Mouse (Mus musculus) megakaryocyte, embryonic 14.5 days (primary cell): Measurements from ENCODE around the gene Zdhhc14.

ENCODE experiments used
- FLI1 ChIP-seq: IDR thresholded peaks from 2 replicates; pipeline ENCODE4 v1.6.1; 2012; ENCODE audit warnings: low read length, inconsistent platforms, mixed read lengths
- GATA1 ChIP-seq: IDR thresholded peaks from 3 replicates; pipeline ENCODE4 v1.6.1; 2012; ENCODE audit warnings: mixed read lengths, low read length, inconsistent platforms, borderline replicate concordance

DNA sequence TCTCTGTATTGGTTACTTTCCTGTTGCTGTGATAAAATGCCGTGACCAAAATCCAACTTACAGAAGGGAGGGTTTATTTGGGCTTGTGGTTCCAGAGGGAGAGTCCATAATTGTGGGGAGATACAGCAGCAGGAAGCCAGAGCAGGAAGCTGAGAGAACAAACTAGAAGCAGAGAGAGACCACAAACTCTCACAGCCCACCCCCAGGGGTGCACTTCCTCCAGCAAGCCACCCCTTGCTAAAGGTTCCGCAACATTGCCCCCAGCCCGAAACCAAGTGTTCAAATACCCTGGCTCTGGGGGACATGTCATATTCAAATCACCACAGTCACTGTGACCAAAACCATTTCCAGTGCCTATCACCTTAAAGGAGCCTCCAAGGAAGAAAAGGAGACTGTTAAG is 254.0 kb downstream of the Zdhhc14 start:
- TF ChIP-seq GATA1 (no peak), FLI1 (no peak)
